Mouse (Mus musculus) lung, embryonic 16.5 days (tissue): Measurements from ENCODE around the gene Gm48551. TPM values are rescaled to one million over a fixed set of nuclear protein-coding genes. Genes with fewer than 3 reads are reported as not detected.

Experiments
- ATAC-seq: fragments of 200-750 bp; cut with Nextera tagmentation; 2 replicates; pipeline ENCODE4 v1.8.0; 2017; ENCODE audit warnings: low read depth, mild to moderate bottlenecking, moderate library complexity
- H3K27ac ChIP-seq: fragments of 300-500 bp; sonication (generic); 2 replicates; pipeline ENCODE4 v1.5.1; 2014; ENCODE audit warnings: mild to moderate bottlenecking, control low read depth, low read length
- H3K27me3 ChIP-seq: fragments of 300-500 bp; sonication (generic); 2 replicates; pipeline ENCODE4 v1.6.1; 2014; ENCODE audit warnings: low read depth, low read length, mixed read lengths; ENCODE audit not compliant: control insufficient read depth, insufficient read depth
- H3K36me3 ChIP-seq: fragments of 300-500 bp; sonication (generic); 2 replicates; pipeline ENCODE4 v1.6.1; 2014; ENCODE audit warnings: low read length; ENCODE audit not compliant: control insufficient read depth, insufficient read depth
- H3K4me1 ChIP-seq: fragments of 300-500 bp; sonication (generic); replicated peaks from 2 replicates; pipeline ENCODE4 v1.6.1; 2014; ENCODE audit warnings: low read length, mixed read lengths; ENCODE audit not compliant: control insufficient read depth, insufficient read depth
- H3K4me2 ChIP-seq: fragments of 300-500 bp; sonication (generic); 2 replicates; pipeline ENCODE4 v1.6.1; 2014; ENCODE audit warnings: low read depth, low read length, control low read depth
- H3K4me3 ChIP-seq: fragments of 300-500 bp; sonication (generic); 2 replicates; pipeline ENCODE4 v1.5.1; 2014; ENCODE audit warnings: mild to moderate bottlenecking, low read length, control low read depth
- H3K9ac ChIP-seq: fragments of 300-500 bp; sonication (generic); 2 replicates; pipeline ENCODE4 v1.6.1; 2014; ENCODE audit warnings: low read length, control low read depth
- H3K9me3 ChIP-seq: fragments of 300-500 bp; sonication (generic); 2 replicates; pipeline ENCODE4 v1.6.1; 2016; ENCODE audit warnings: low read length; ENCODE audit not compliant: control insufficient read depth
- WGBS: fragments of 180-500 bp; shearing (Covaris S2); extraction: QIAGEN DNeasy Blood & Tissue Kit; methylation state at CpG from one replicate; pipeline ENCODE4 v1.1.7; 2014; 5-methylcytosine and 5-hydroxymethylcytosine counted together
- polyA plus RNA-seq: library from polyadenylated mRNA; unstranded; fragments of >200 nt; fragmentation: Nextera tagmentation; extraction: Ambion mirVana; gene quantifications from 2 replicates; pipeline ENCODE4 v1.2.1, GENCODE M21; 2015

Gm48551 gene
- polyA plus RNA-seq, 1 experiment from 2014 or later: 3.1 TPM

DNA sequence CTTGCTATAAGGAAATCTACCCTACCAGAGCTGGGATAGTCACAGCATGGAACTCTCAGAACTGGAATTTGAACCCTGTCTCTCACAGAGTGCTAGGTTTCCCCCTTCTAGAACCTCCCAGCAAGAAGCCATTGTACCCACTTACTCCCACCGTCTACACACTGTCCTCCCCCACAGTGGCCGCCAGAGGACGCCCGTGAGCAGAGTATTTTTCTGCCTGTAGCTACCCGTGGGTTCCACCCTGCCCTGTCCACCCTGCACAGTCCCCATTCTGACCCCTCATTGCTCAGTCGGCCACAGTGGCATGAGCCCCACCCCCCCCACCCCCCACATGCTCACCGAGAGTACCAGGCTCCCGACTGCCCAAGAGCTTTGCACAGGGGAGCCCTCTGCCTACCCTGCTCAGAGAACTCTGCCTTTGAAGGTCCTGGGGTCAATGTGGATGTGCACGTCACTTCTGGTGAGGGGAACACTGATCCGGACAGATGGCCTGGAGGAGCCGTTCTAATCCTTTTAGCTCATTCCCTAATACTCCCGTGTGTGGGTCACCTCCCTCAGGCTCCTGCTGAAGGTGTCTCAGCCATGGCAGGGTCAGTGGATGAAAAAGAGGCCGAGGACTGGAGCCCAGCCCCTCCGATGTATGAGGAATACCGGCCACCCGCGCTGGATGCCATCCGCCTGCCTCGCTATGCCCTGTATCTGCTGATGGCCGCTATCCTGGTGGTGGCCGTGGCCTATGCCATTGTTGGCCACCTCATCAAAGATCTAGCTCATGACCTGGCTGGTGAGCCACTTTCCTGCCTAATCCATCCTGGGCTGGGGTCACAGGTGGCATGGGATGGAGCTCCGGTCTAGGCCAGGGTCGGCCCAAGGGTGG is 5.8 kb downstream of the Gm48551 start:
- Histone ChIP-seq H3K4me3 (no peak overlapping the region), H3K36me3 (peaks cover 26% of the 10 kb centered on the region), H3K4me1 (peaks cover 31% of the 10 kb centered on the region), H3K4me2 (no peak overlapping the region), H3K27ac (peak overlapping the region; percentile 28; the same call in 1 of the 2 replicates), H3K27me3 (no peaks in the 10 kb centered on the region), H3K9ac (0 out of 2 replicates have a peak overlapping the region, but pooled peaks have one; percentile 26), H3K9me3 (no peaks in the 10 kb centered on the region)
- 59% methylated on average over 23 of the region's 23 CpGs for WGBS
- ATAC-seq: peak; percentile 63

DNA sequence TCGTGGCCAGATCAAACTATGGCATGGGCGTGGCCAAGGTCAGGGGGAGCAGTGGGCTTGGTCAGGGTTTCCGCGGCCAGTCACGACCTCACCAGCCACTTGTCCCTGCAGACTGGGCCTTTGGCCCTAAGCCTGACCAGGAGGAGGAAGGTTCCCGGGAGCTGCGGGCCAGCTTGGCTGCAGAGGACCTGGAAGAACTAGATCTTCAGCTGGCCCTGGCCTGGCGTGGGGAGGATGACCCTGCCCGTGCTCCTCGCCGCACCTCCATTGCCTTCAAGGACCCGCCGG is 6.4 kb downstream of the Gm48551 start:
- peaks cover 25% of the 10 kb centered on the region for H3K4me1 ChIP-seq
- no peaks in the 10 kb centered on the region for H3K27me3 ChIP-seq
- no peaks in the 10 kb centered on the region for H3K9me3 ChIP-seq
- H3K4me2 ChIP-seq: no peak overlapping the region
- H3K27ac ChIP-seq: no peak overlapping the region
- no peak overlapping the region for H3K4me3 ChIP-seq
- no peak overlapping the region for H3K9ac ChIP-seq
- ATAC-seq: no peak
- peaks cover 26% of the 10 kb centered on the region for H3K36me3 ChIP-seq
- WGBS: 86% methylated on average over 13 of the region's 13 CpGs

DNA sequence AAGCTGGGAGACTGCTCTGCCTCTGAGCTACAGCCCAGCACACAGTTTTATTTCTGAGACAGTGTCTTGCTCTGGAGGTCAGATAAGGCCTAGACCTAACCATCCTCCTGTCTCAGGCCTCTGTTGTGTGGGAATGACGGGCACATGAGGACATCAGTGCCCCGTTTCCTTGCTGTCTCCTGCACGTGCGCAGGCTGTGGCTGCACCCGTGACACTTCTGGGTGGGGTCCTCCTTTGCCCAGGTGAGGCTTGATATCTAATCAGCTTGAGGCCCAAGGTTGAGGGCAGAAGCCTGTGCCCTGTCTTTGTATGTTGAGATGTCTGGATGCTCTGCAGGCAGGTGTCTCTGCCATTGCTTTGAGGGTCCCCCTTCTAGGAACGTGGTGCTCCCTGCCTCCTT is 8.0 kb downstream of the Gm48551 start:
- no peak overlapping the region for H3K9ac ChIP-seq
- H3K27me3 ChIP-seq: no peaks in the 10 kb centered on the region
- H3K27ac ChIP-seq: no peak overlapping the region
- no peaks in the 10 kb centered on the region for H3K9me3 ChIP-seq
- no peak overlapping the region for H3K4me2 ChIP-seq
- H3K4me1 ChIP-seq: peaks cover 22% of the 10 kb centered on the region
- no peak overlapping the region for H3K4me3 ChIP-seq
- WGBS: 80% methylated on average over 6 of the region's 6 CpGs
- no peak for ATAC-seq
- peaks cover 19% of the 10 kb centered on the region for H3K36me3 ChIP-seq

DNA sequence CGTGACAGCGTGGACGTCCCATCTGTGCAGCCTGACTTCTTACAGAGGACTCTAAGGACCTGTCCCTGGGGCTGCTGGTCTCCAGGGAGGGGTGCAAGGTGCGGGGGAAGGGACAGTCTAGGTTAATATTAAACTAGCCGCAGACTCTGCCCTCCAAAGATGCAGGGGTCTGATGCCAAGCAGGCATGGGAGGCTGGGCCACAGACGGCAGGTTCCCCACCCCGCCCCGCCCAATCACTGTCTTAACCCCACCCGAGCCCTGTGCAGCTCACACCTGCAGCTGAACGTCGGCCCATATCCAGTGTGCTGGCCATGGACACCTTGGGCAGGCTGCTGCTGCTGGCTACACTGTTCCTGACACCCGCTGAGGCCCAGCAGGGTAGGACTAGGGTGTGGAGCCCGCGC is 8.5 kb downstream of the Gm48551 start, which contains the start of gene Smim24:
Gene Smim24, plus strand, starts transcription at position 271 of the 405 bp plus-strand sequence.
- Histone ChIP-seq H3K4me2 (peak within 1 kb of the TSS; percentile 68), H3K27ac (peak within 1 kb of the TSS; percentile 72), H3K4me3 (peak within 1 kb of the TSS; percentile 43), H3K36me3 (peaks cover 18% of the 10 kb centered on the region), H3K9me3 (no peaks in the 10 kb centered on the region), H3K4me1 (peaks cover 22% of the 10 kb centered on the region), H3K27me3 (no peaks in the 10 kb centered on the region), H3K9ac (peak within 1 kb of the TSS; percentile 73)
- peak; percentile 5; the same call in 1 of the 2 replicates for ATAC-seq
- WGBS: 53% methylated on average over 14 of the region's 14 CpGs

DNA sequence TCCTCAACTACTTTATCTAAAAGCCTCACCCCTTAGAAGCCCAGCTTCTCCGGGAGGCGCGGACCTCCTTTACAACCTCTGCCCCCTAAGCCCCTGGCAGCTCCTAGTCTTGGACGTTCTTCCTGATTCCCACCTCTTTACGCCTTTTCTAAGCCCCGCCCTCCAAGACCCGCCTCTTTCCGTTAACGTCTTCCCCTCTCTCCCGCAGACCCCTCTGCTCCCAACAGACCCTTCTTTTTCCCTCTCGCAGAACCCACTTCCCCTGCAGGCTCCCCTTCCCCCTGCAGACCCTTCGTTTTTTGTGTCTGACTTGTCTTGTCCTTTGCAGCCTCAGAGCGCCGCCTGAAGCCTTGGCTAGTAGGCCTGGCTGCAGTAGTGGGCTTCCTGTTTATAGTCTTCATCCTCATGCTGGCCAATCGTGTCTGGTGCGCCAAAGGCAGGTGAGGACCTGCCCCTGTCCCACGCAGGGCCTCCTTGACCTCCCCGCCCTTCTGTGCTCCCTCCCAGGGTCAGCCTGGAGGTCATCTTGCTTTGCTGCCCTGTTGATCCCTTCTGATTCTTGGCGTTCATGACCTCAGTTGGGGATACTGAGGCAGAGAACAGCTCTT is 9.3 kb downstream of the Gm48551 start:
- no peaks in the 10 kb centered on the region for H3K9me3 ChIP-seq
- peak; percentile 18; the same call in 1 of the 2 replicates for ATAC-seq
- peak overlapping the region; percentile 72 for H3K27ac ChIP-seq
- H3K4me1 ChIP-seq: peaks cover 22% of the 10 kb centered on the region
- WGBS: 6% methylated on average over 19 of the region's 19 CpGs
- H3K36me3 ChIP-seq: peaks cover 15% of the 10 kb centered on the region
- H3K27me3 ChIP-seq: no peaks in the 10 kb centered on the region
- H3K9ac ChIP-seq: peak overlapping the region; percentile 73
- H3K4me3 ChIP-seq: peak overlapping the region; percentile 43
- H3K4me2 ChIP-seq: peak overlapping the region; percentile 68

DNA sequence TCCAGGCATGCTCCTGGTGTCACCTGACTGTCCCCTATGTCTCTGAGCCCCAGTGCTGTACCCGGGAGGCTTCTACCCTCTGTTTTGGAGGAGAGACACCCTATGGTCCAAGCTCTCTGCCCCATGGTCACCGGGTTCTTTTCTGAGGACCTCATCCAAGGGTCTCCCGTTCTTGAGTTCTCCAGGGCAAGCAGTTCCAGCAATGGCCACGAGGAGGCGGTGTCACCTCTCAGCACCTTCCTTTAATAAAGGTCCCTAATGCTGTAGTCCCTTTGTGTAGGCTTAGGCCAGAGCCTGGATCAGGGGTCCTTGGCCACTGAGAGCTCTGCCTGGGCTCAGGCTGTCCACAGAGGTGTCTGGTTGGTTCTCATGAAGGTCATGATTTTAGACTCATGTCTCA is 10.9 kb downstream of the Gm48551 start:
- no peaks in the 10 kb centered on the region for H3K27me3 ChIP-seq
- no peaks in the 10 kb centered on the region for H3K9me3 ChIP-seq
- WGBS: 11% methylated on average over 5 of the region's 5 CpGs
- no peak overlapping the region for H3K9ac ChIP-seq
- H3K4me2 ChIP-seq: no peak overlapping the region
- peaks cover 15% of the 10 kb centered on the region for H3K4me1 ChIP-seq
- H3K36me3 ChIP-seq: peaks cover 24% of the 10 kb centered on the region
- no peak overlapping the region for H3K27ac ChIP-seq
- ATAC-seq: no peak
- H3K4me3 ChIP-seq: no peak overlapping the region

DNA sequence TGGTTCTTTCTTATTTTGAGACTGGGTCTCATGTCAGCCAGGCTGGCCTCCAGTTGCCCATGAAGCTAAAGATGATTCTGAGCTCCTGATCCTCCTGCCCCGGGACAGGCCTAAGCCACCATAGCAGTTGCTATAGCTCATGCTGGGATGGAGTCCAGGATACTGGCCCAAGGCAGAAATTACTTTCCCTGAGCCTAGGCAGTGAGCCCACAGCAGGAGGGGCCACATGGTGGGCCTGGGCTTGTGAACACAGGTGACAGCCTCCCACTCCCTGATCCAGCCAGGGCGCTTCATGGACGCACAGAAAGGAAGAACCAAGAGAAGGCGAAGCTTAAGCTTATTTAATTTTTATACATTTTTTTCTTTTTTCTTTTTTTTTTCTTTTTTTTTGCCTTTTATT is 11.6 kb downstream of the Gm48551 start:
- WGBS: 85% methylated on average over 4 of the region's 4 CpGs
- Histone ChIP-seq H3K9me3 (no peaks in the 10 kb centered on the region), H3K9ac (no peak overlapping the region), H3K4me3 (no peak overlapping the region), H3K4me2 (no peak overlapping the region), H3K4me1 (peaks cover 15% of the 10 kb centered on the region), H3K27me3 (no peaks in the 10 kb centered on the region), H3K36me3 (peaks cover 30% of the 10 kb centered on the region), H3K27ac (no peak overlapping the region)
- no peak for ATAC-seq

DNA sequence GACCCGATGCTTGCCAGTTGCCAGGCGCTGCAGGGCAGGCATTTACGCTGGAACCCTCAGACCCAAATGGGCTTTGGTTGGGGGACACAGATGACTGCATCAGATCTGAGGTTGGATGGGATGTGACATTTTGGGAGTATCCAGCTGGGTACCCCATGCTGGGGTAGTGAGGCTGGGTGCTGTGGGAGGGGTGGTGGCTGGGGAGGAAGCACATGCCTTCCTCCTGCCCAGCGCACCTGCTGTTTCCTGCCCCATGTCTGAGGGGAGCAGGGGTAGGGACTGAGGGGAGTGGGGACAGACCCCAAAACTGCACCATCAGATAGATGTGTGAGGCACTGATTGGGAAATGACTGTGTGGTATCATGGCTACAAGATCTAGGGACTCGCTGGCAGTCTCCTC is 12.5 kb downstream of the Gm48551 start:
- Histone ChIP-seq H3K4me2 (no peak overlapping the region), H3K9ac (no peak overlapping the region), H3K27ac (no peak overlapping the region), H3K36me3 (peaks cover 30% of the 10 kb centered on the region), H3K9me3 (no peaks in the 10 kb centered on the region), H3K4me1 (peaks cover 20% of the 10 kb centered on the region), H3K4me3 (no peak overlapping the region), H3K27me3 (no peaks in the 10 kb centered on the region)
- 85% methylated on average over 5 of the region's 5 CpGs for WGBS
- no peak for ATAC-seq

DNA sequence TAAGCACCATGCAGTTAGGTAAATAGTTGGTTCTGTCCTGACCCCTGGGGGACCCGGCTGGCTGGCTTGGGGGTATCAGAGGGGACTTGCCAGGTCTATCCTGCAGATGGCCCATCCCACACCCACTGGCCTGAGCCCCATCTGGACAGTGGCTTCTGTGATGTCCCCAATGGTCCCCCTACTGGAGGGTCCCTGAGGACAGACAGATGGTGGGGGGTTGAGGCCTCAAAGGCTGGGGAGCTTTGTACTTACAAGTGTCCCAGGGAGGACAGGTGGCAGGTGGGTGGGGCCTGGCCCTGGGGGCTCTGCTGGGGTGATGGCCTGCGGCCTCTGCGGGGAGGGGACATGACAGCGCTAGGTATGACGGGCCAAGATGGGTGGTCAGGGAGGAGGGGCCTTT is 15.0 kb downstream of the Gm48551 start:
- Histone ChIP-seq H3K4me1 (peaks cover 27% of the 10 kb centered on the region), H3K36me3 (peaks cover 34% of the 10 kb centered on the region), H3K9me3 (no peaks in the 10 kb centered on the region), H3K27me3 (no peaks in the 10 kb centered on the region), H3K27ac (no peak overlapping the region), H3K4me2 (no peak overlapping the region), H3K9ac (no peak overlapping the region), H3K4me3 (no peak overlapping the region)
- WGBS: 71% methylated on average over 5 of the region's 5 CpGs
- no peak for ATAC-seq
